Mouse (Mus musculus) stomach, embryonic 15.5 days (tissue): ENCODE measurements around the gene Igsf8. TPM values are rescaled to one million over a fixed set of nuclear protein-coding genes. Genes with fewer than 3 reads are reported as not detected.

Experiments used
- ATAC-seq: fragments of 200-750 bp; cut with Nextera tagmentation; 2 replicates; pipeline ENCODE4 v1.8.0; 2017; ENCODE audit warnings: low read depth, moderate number of reproducible peaks, moderate TSS enrichment; ENCODE audit not compliant: insufficient read depth, low FRiP score
- H3K27ac ChIP-seq: fragments of 300-500 bp; sonication (generic); 2 replicates; pipeline ENCODE4 v1.5.1; 2015; ENCODE audit warnings: mild to moderate bottlenecking, inconsistent platforms
- H3K27me3 ChIP-seq: fragments of 300-500 bp; sonication (generic); replicated peaks from 2 replicates; pipeline ENCODE4 v1.6.1; 2015; ENCODE audit warnings: inconsistent platforms
- H3K36me3 ChIP-seq: fragments of 300-500 bp; sonication (generic); 2 replicates; pipeline ENCODE4 v1.6.1; 2015; ENCODE audit warnings: inconsistent platforms
- H3K4me1 ChIP-seq: fragments of 300-500 bp; sonication (generic); 2 replicates; pipeline ENCODE4 v1.6.1; 2015; ENCODE audit warnings: inconsistent platforms
- H3K4me2 ChIP-seq: fragments of 300-500 bp; sonication (generic); 2 replicates; pipeline ENCODE4 v1.6.1; 2015; ENCODE audit warnings: mild to moderate bottlenecking, inconsistent platforms
- H3K4me3 ChIP-seq: fragments of 300-500 bp; sonication (generic); replicated peaks from 2 replicates; pipeline ENCODE4 v1.5.1; 2015; ENCODE audit warnings: inconsistent platforms
- H3K9ac ChIP-seq: fragments of 300-500 bp; sonication (generic); 2 replicates; pipeline ENCODE4 v1.6.1; 2015; ENCODE audit warnings: inconsistent platforms
- H3K9me3 ChIP-seq: fragments of 300-500 bp; sonication (generic); 2 replicates; pipeline ENCODE4 v1.6.1; 2016; ENCODE audit warnings: inconsistent platforms
- WGBS: fragments of 180-500 bp; shearing (Covaris S2); methylation state at CpG from one replicate; pipeline ENCODE4 v1.1.7; 2015; 5-methylcytosine and 5-hydroxymethylcytosine counted together
- polyA plus RNA-seq: library from polyadenylated mRNA; unstranded; fragments of >200 nt; fragmentation: Nextera tagmentation; extraction: Ambion mirVana; gene quantifications from 2 replicates; pipeline ENCODE4 v1.2.1, GENCODE M21; 2015

Igsf8 gene
- polyA plus RNA-seq, 1 experiment from 2014 or later: 44.8 TPM

GRCm38 (mm10) chr1:172328461-172328860 is 67.0 kb downstream of the Igsf8 start:
- no peak for ATAC-seq
- WGBS: 72% methylated on average over 7 of the region's 7 CpGs
- Histone ChIP-seq H3K4me2 (no peak overlapping the region), H3K9ac (no peak overlapping the region), H3K4me1 (peaks cover 8% of the 10 kb centered on the region), H3K4me3 (no peak overlapping the region), H3K27ac (no peak overlapping the region), H3K9me3 (no peaks in the 10 kb centered on the region), H3K36me3 (no peaks in the 10 kb centered on the region), H3K27me3 (peaks cover 55% of the 10 kb centered on the region)

GRCm38 (mm10) chr1:172329131-172329530 is 67.7 kb downstream of the Igsf8 start, which contains the start of gene Kcnj9:
Gene Kcnj9, minus strand, starts transcription at chr1:172329318.
- Histone ChIP-seq H3K4me1 (peaks cover 8% of the 10 kb centered on the region), H3K9ac (no peak within 1 kb of the TSS), H3K27me3 (peaks cover 55% of the 10 kb centered on the region), H3K36me3 (no peaks in the 10 kb centered on the region), H3K9me3 (no peaks in the 10 kb centered on the region), H3K4me3 (no peak within 1 kb of the TSS), H3K4me2 (no peak within 1 kb of the TSS), H3K27ac (no peak within 1 kb of the TSS)
- no peak for ATAC-seq
- WGBS: 30% methylated on average over 9 of the region's 9 CpGs

- H3K27ac ChIP-seq: no peak overlapping the region
- no peak for ATAC-seq
- WGBS: 71% methylated on average over 6 of the region's 6 CpGs
- peaks cover 55% of the 10 kb centered on the region for H3K27me3 ChIP-seq
- H3K4me2 ChIP-seq: no peak overlapping the region
- H3K9ac ChIP-seq: no peak overlapping the region
- H3K9me3 ChIP-seq: no peaks in the 10 kb centered on the region
- peaks cover 8% of the 10 kb centered on the region for H3K4me1 ChIP-seq
- H3K4me3 ChIP-seq: no peak overlapping the region
- H3K36me3 ChIP-seq: no peaks in the 10 kb centered on the region
Observed at GRCm38 (mm10) chr1:172329616-172330015, 68.2 kb downstream of the Igsf8 start.

- Histone ChIP-seq H3K4me2 (no peak overlapping the region), H3K27ac (no peak overlapping the region), H3K9ac (no peak overlapping the region; the same call in 1 of the 2 replicates), H3K4me1 (0 out of 2 replicates have a peak, but pooled peaks cover under 1% of the 10 kb centered on the region), H3K4me3 (no peak overlapping the region), H3K27me3 (peaks cover 38% of the 10 kb centered on the region), H3K9me3 (no peaks in the 10 kb centered on the region), H3K36me3 (no peaks in the 10 kb centered on the region)
- 74% methylated on average over 8 of the region's 8 CpGs for WGBS
- no peak for ATAC-seq
Observed at GRCm38 (mm10) chr1:172331422-172331947, 70.0 kb downstream of the Igsf8 start.

GRCm38 (mm10) chr1:172332925-172333324 is 71.5 kb downstream of the Igsf8 start:
- peaks cover 27% of the 10 kb centered on the region for H3K27me3 ChIP-seq

GRCm38 (mm10) chr1:172333512-172333911 is 72.1 kb downstream of the Igsf8 start:
- no peak overlapping the region for H3K4me2 ChIP-seq
- no peak overlapping the region for H3K27ac ChIP-seq
- H3K36me3 ChIP-seq: no peaks in the 10 kb centered on the region
- H3K4me3 ChIP-seq: no peak overlapping the region
- no peak overlapping the region for H3K9ac ChIP-seq
- no peak for ATAC-seq
- no peaks in the 10 kb centered on the region for H3K9me3 ChIP-seq
- peaks cover 23% of the 10 kb centered on the region for H3K27me3 ChIP-seq
- WGBS: 16% methylated on average over 3 of the region's 3 CpGs
- H3K4me1 ChIP-seq: no peaks in the 10 kb centered on the region

More at GRCm38 (mm10) chr1:172332925-172333324, 71.5 kb downstream of the Igsf8 start:
- H3K27ac ChIP-seq: no peak overlapping the region
- H3K4me1 ChIP-seq: no peaks in the 10 kb centered on the region
- no peak overlapping the region for H3K9ac ChIP-seq
- no peaks in the 10 kb centered on the region for H3K36me3 ChIP-seq
- ATAC-seq: no peak
- 68% methylated on average over 2 of the region's 2 CpGs for WGBS
- H3K4me2 ChIP-seq: no peak overlapping the region
- no peak overlapping the region for H3K4me3 ChIP-seq
- H3K9me3 ChIP-seq: no peaks in the 10 kb centered on the region

GRCm38 (mm10) chr1:172335804-172336203 is 74.4 kb downstream of the Igsf8 start:
- no peak for ATAC-seq
- WGBS: 70% methylated on average over 15 of the region's 15 CpGs

GRCm38 (mm10) chr1:172337411-172338185 is 76.2 kb downstream of the Igsf8 start:
- no peak overlapping the region for H3K27ac ChIP-seq
- H3K36me3 ChIP-seq: no peaks in the 10 kb centered on the region
- no peak overlapping the region for H3K9ac ChIP-seq
- peaks cover 34% of the 10 kb centered on the region for H3K27me3 ChIP-seq
- peaks cover 10% of the 10 kb centered on the region for H3K4me1 ChIP-seq
- 40% methylated on average over 2 of the region's 2 CpGs for WGBS
- H3K4me2 ChIP-seq: no peak overlapping the region
- no peak for ATAC-seq
- no peak overlapping the region for H3K4me3 ChIP-seq
- no peaks in the 10 kb centered on the region for H3K9me3 ChIP-seq

More at GRCm38 (mm10) chr1:172335804-172336203, 74.4 kb downstream of the Igsf8 start:
- Histone ChIP-seq H3K36me3 (no peaks in the 10 kb centered on the region), H3K9me3 (no peaks in the 10 kb centered on the region), H3K27me3 (peaks cover 16% of the 10 kb centered on the region), H3K9ac (no peak overlapping the region), H3K4me2 (no peak overlapping the region), H3K4me1 (peaks cover 5% of the 10 kb centered on the region; the same call in 1 of the 2 replicates), H3K4me3 (no peak overlapping the region), H3K27ac (no peak overlapping the region)

- peak; percentile 78 for ATAC-seq
- no peak within 1 kb of the TSS for H3K27ac ChIP-seq
- WGBS: 2% methylated on average over 38 of the region's 38 CpGs
- peaks cover 16% of the 10 kb centered on the region for H3K4me1 ChIP-seq
- peak within 1 kb of the TSS; percentile 43 for H3K4me3 ChIP-seq
- H3K9ac ChIP-seq: no peak within 1 kb of the TSS
- no peaks in the 10 kb centered on the region for H3K9me3 ChIP-seq
- peaks cover 40% of the 10 kb centered on the region for H3K27me3 ChIP-seq
- no peaks in the 10 kb centered on the region for H3K36me3 ChIP-seq
- H3K4me2 ChIP-seq: peak within 1 kb of the TSS; percentile 82
Observed at GRCm38 (mm10) chr1:172340729-172341321, 79.4 kb downstream of the Igsf8 start, which contains the start of gene Kcnj10. Gene Kcnj10, plus strand, starts transcription at chr1:172341210.

GRCm38 (mm10) chr1:172341386-172341785 is 79.9 kb downstream of the Igsf8 start:
- H3K9me3 ChIP-seq: no peaks in the 10 kb centered on the region
- 15% methylated on average over 10 of the region's 10 CpGs for WGBS
- no peak for ATAC-seq
- H3K27ac ChIP-seq: no peak overlapping the region
- H3K4me2 ChIP-seq: peak overlapping the region; percentile 82
- no peak overlapping the region for H3K9ac ChIP-seq
- H3K4me1 ChIP-seq: peaks cover 16% of the 10 kb centered on the region
- H3K4me3 ChIP-seq: peak overlapping the region; percentile 43
- H3K27me3 ChIP-seq: peaks cover 40% of the 10 kb centered on the region
- H3K36me3 ChIP-seq: no peaks in the 10 kb centered on the region

- H3K4me2 ChIP-seq: no peak overlapping the region
- H3K4me1 ChIP-seq: peaks cover 16% of the 10 kb centered on the region
Observed at GRCm38 (mm10) chr1:172342729-172343128, 81.3 kb downstream of the Igsf8 start.

GRCm38 (mm10) chr1:172343914-172344313 is 82.5 kb downstream of the Igsf8 start:
- ATAC-seq: no peak
- Histone ChIP-seq H3K27ac (no peak overlapping the region), H3K27me3 (peaks cover 35% of the 10 kb centered on the region), H3K9me3 (no peaks in the 10 kb centered on the region), H3K4me3 (no peak overlapping the region), H3K9ac (no peak overlapping the region), H3K36me3 (no peaks in the 10 kb centered on the region), H3K4me1 (peaks cover 16% of the 10 kb centered on the region), H3K4me2 (no peak overlapping the region)
- WGBS: 48% methylated on average over 3 of the region's 3 CpGs

More at GRCm38 (mm10) chr1:172342729-172343128, 81.3 kb downstream of the Igsf8 start:
- Histone ChIP-seq H3K4me3 (no peak overlapping the region), H3K27me3 (peaks cover 38% of the 10 kb centered on the region), H3K9ac (no peak overlapping the region), H3K36me3 (no peaks in the 10 kb centered on the region), H3K27ac (no peak overlapping the region), H3K9me3 (no peaks in the 10 kb centered on the region)
- WGBS: 94% methylated on average over 3 of the region's 3 CpGs
- no peak for ATAC-seq
